Mouse (Mus musculus) cerebellum, postnatal 25 days (tissue): ENCODE results near the gene Srp14.

Experiments
- DNase-seq, 2 experiments: peaks; one replicate each; pipeline ENCODE4 v3.0.0; 2021; ENCODE audit warnings: mixed read lengths in 2 of 2

Gene Srp14

GRCm38 (mm10) chr2:118429297-118429696 is 50.2 kb downstream of the Srp14 start:
- DNase-seq = no peak

- DNase-seq = no peak
These were observed 51.2 kb downstream of the Srp14 start for GRCm38 (mm10) chr2:118428296-118428695.
